Mouse (Mus musculus): ENCODE results near the gene Mavs. TPM values are rescaled to one million over a fixed set of nuclear protein-coding genes. Genes with fewer than 3 reads are reported as not detected.
"Not testable (repeated sequence)": the region's sequence is repeated elsewhere in the genome, so short reads cannot be mapped to it uniquely, and the experiment has no call there.

Mavs gene
- polyA plus RNA-seq, 1 experiment from 2014 or later, result 19.7 TPM

DNA sequence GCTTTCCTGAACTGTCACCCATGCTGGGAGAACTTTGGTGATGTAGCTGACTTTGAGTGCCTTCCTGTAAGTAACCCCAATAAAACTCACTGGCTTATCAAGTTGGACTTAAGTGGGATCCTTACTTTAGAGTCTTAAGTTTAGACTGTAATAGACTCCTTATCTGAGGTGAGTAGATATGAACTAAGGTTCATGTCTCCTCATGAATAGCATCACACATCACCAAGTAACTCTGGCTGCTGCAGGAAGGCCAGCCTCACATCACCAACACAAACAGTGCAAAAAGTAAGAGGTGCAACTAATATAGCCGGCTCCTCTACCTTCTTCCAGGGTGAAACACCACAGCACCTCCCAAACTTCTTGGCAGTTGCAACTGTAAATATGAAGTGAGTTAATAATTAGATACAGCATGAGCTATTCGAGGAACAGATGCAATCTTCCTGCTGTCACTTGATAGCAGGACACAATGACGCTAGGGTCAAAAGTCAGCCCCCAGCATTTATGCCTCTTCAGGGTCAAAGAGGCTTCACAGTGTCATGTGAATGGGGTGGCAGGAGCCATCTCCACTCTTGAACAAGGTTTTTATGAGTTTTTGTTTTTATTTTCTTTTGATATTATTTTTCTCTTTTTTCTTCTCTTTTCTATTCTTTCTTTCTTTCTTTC lies 11.9 kb upstream of the Mavs start:
- no peak overlapping the region for H3K4me3 ChIP-seq
- H3K27me3 ChIP-seq (ENCODE audit: poor library complexity, severe bottlenecking), result no peaks in the 10 kb centered on the region
- H3K36me3 ChIP-seq (replicated peaks), result no peaks in the 10 kb centered on the region
- H3K4me1 ChIP-seq, result no peaks in the 10 kb centered on the region
- 77% methylated on average over 3 of the region's 3 CpGs for WGBS
- DNase-seq (ENCODE audit: extremely low spot score, low spot score), result no peak
- no peak overlapping the region for H3K27ac ChIP-seq
- no peaks in the 10 kb centered on the region for H3K9me3 ChIP-seq

DNA sequence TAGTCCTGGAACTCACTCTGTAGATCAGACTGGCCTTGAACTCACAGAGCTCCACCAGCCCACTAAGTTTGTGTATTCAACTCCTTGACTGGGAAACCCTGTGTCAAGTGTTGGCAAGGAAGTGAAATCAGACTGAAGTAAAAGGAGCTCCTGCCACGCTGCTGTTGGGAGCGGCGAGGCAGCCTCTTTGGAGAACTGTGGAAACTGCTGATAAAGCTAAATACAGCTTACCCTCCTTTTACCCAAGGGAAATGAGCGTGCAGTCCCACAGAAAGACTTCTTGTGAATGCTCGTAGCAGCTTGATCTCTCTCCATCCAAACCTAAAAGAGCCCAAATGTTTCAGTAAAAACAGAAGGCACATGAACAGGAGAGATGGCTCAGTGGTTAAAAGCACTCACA lies 11.3 kb upstream of the Mavs start:
- WGBS, result 73% methylated on average over 5 of the region's 5 CpGs
- Histone ChIP-seq H3K4me3 (no peak overlapping the region), H3K4me1 (no peaks in the 10 kb centered on the region), H3K36me3 (replicated peaks) (no peaks in the 10 kb centered on the region), H3K9me3 (no peaks in the 10 kb centered on the region), H3K27me3 (ENCODE audit: poor library complexity, severe bottlenecking) (no peaks in the 10 kb centered on the region), H3K27ac (no peak overlapping the region)
- DNase-seq (ENCODE audit: extremely low spot score, low spot score), result no peak

DNA sequence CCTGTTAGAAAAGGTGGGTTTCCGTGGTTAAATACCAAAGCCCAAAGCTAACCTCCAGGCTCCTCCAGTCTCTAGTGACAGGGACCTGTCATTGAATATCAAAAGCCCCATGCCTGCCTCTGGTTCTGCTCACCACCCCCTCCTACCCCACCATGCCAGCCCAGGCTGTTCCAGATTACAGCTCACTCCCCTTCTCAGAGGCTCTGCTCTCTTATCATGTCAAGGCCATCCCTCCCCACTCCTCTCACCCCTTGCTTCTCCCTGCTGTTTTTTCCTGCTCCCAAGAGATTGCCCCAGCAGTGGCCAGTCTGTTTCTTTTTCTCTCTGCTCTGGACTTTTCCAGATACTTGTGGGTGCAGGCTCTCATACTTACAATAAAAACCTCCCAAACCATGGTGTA lies 10.3 kb upstream of the Mavs start:
- H3K36me3 ChIP-seq (replicated peaks), result no peaks in the 10 kb centered on the region
- H3K9me3 ChIP-seq, result no peaks in the 10 kb centered on the region
- 76% methylated on average over 1 of the region's 1 CpGs for WGBS
- no peak overlapping the region for H3K27ac ChIP-seq
- no peak for DNase-seq (ENCODE audit: extremely low spot score, low spot score)
- no peaks in the 10 kb centered on the region for H3K4me1 ChIP-seq
- H3K27me3 ChIP-seq (ENCODE audit: poor library complexity, severe bottlenecking), result no peaks in the 10 kb centered on the region
- H3K4me3 ChIP-seq, result no peak overlapping the region

DNA sequence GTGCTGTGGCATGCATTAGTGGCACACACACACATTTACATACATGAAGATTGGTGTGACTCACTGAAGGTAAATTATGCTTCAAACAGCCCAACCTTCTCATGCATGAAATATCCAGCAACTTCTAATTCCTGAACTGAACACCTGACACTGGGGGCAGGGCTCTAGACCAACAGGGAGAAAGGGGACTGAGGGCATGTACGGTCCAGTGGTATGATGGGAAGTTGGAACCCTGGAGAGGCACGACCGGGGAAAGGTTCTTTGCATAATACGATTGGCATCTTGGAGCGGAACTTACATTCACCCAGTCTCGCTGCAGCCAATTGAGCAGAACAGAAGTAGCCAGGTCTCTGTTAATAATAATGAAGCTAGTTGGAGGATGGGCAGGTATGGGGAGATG lies 8.7 kb upstream of the Mavs start:
- Histone ChIP-seq H3K9me3 (no peaks in the 10 kb centered on the region), H3K4me1 (no peaks in the 10 kb centered on the region), H3K27me3 (ENCODE audit: poor library complexity, severe bottlenecking) (no peaks in the 10 kb centered on the region), H3K27ac (no peak overlapping the region), H3K36me3 (replicated peaks) (no peaks in the 10 kb centered on the region), H3K4me3 (no peak overlapping the region)
- 88% methylated on average over 6 of the region's 6 CpGs for WGBS
- DNase-seq (ENCODE audit: extremely low spot score, low spot score), result no peak

DNA sequence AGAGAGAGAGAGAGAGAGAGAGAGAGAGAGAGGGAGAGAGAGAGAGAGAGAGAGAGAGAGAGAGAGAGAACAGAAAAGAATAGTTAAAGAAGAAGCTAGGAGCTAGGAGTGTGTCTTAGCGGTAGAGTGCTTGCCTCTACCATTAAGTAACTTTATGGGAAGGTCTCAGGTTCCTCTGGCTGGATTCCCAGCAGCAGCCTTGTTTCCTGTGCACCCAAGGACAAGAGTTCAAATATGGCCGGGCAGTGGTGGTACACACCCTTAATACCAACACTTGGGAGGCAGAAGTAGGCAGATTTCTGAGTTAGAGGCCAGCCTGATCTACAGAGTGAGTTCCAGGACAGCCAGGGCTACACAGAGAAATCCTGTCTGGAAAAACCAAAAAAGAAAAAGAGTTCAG lies 7.2 kb upstream of the Mavs start:
- DNase-seq (ENCODE audit: extremely low spot score, low spot score); H3K36me3 ChIP-seq (replicated peaks); H3K4me1 ChIP-seq; H3K27ac ChIP-seq; H3K9me3 ChIP-seq; H3K4me3 ChIP-seq; H3K27me3 ChIP-seq (ENCODE audit: poor library complexity, severe bottlenecking): not testable (repeated sequence)
- 89% methylated on average over 2 of the region's 2 CpGs for WGBS

DNA sequence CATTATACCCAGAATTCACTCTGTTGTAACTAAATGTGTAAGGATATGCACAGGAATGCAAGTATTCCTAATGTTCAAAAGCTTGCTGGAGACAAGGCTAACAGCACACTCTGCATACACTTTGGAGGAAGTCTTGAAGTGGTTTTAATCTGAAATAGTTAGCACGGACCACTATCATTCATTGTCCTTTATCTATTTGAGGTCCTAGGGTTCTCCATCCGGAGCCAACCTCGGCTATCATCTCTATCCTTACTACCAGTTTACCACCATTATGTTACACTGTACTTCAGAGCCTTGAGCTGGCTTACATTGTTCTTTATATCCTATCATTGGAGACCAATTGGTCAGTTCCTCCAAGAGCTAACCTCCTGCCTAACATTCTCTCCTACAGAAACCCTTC lies 6.6 kb upstream of the Mavs start:
- Histone ChIP-seq H3K4me3 (no peak overlapping the region), H3K9me3 (no peaks in the 10 kb centered on the region), H3K36me3 (replicated peaks) (no peaks in the 10 kb centered on the region), H3K4me1 (no peaks in the 10 kb centered on the region), H3K27me3 (ENCODE audit: poor library complexity, severe bottlenecking) (no peaks in the 10 kb centered on the region), H3K27ac (no peak overlapping the region)
- WGBS, result 91% methylated on average over 3 of the region's 3 CpGs
- no peak for DNase-seq (ENCODE audit: extremely low spot score, low spot score)

DNA sequence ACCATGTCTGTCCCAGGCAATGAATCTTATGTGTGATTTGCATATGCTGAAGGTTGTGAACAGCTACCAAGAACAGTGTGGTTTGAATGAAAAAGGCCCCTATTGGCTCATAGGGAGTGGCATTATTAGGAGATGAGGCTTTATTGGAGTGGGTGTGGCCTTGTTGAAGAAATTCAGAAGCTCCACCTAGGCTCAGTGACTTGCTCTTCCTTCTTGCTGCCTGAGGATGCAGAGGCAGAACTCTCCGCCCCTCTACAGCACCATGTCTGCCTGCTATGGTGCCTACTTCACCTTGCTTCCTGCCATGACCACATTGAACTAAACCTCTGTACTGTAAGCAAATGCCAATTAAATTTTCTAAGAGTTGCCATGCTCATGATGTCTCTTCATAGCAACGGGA lies 1.3 kb upstream of the Mavs start:
- WGBS, result 84% methylated on average over 2 of the region's 2 CpGs
- no peaks in the 10 kb centered on the region for H3K27me3 ChIP-seq (ENCODE audit: poor library complexity, severe bottlenecking)
- H3K36me3 ChIP-seq (replicated peaks), result peaks cover 14% of the 10 kb centered on the region; the same call in 1 of the 2 replicates
- no peak overlapping the region for H3K27ac ChIP-seq
- no peak for DNase-seq (ENCODE audit: extremely low spot score, low spot score)
- H3K4me3 ChIP-seq, result no peak overlapping the region
- H3K9me3 ChIP-seq, result no peaks in the 10 kb centered on the region
- H3K4me1 ChIP-seq, result peaks cover 35% of the 10 kb centered on the region

DNA sequence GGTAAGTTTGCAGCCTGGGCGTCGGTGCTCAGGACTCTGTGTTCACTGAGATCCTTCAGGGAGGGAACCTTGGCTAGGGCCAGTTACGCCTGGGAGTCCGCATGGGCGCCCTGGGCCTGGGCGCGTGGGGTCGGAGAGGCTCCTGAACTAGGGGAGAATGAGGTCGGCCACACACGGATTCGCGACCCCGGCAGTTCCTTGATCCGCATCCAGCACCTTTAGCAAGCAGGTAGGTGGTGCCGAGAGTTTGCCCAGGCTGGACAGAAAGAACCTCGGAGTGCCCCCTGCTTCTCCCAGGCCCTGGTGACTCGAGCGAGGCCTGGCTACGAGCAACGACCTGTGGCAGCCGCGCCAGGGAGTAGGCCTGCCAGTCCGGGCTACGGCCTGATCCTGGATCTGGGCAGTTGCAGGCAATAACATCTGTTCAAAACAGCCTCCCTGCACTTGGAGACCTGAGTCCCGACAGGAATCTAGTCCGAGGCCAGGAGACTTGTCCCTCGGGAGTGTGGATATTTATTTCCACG lies 326 bp downstream of the Mavs start:
- 14% methylated on average over 28 of the region's 28 CpGs for WGBS

DNA sequence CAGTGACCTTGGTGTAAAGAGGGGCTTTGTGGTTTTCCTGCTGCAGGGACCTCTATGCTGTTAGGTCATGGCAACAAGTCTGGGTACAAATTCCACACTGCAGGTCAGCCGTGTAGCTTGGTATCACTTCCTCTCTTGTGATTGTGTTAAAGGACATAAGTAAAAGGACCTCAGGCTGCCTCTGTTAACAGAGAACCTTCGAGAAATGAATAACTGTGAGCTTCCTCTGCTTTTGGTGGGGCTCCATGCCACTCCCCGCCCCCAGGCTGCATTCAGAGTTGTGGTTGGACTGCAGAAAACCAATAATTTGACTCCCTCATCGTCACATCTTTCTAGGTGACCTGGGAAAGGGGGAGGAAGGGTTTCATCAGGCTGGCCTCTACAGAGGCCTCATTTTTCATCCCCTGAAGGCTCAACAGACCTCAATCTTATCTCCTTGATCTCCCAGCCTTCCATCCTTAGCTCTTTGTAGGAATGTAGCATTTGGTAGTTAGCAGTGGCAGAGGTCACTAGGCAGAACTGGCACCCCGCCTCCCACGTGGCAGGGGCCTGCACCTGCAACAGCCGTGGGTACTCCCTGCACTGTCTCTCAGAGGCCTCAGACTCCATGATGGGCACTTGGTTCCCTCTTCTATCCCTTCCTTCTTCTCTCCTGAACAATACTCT lies 1.2 kb downstream of the Mavs start:
- WGBS, result 82% methylated on average over 7 of the region's 7 CpGs
- DNase-seq (ENCODE audit: extremely low spot score, low spot score), result no peak
- H3K27ac ChIP-seq, result no peak overlapping the region
- peaks cover 31% of the 10 kb centered on the region for H3K36me3 ChIP-seq (replicated peaks)
- peak overlapping the region; percentile 71; the same call in 1 of the 2 replicates for H3K4me3 ChIP-seq
- H3K4me1 ChIP-seq, result peaks cover 35% of the 10 kb centered on the region
- no peaks in the 10 kb centered on the region for H3K9me3 ChIP-seq
- no peaks in the 10 kb centered on the region for H3K27me3 ChIP-seq (ENCODE audit: poor library complexity, severe bottlenecking)

More for the DNA sequence above, 326 bp downstream of the Mavs start:
- DNase-seq (ENCODE audit: extremely low spot score, low spot score), result peak; percentile 29
- Histone ChIP-seq H3K4me3 (peak overlapping the region; percentile 71), H3K9me3 (no peaks in the 10 kb centered on the region), H3K4me1 (peaks cover 35% of the 10 kb centered on the region), H3K27me3 (ENCODE audit: poor library complexity, severe bottlenecking) (no peaks in the 10 kb centered on the region), H3K27ac (peak overlapping the region; percentile 87), H3K36me3 (replicated peaks) (peaks cover 22% of the 10 kb centered on the region; the same call in 1 of the 2 replicates)

DNA sequence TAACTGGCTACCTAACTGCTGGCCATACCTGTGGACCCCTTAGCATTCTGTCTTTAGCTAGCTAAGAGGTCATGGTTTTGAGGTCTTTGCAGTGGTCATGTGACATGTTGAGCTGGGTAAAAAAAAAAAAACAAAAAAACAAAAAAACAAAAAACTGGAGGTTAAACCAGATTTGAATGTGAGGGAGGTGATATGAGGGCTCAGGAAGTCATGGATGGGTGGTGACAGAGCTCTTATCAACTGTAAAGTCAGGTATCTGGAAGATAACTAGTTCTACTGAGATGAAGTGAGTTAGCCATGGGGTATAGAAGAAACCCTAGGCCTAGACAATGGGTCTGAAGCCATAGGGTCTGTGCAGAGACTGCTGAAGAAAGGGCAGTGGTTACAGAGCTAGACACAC lies 8.3 kb downstream of the Mavs start:
- Histone ChIP-seq H3K27ac (no peak overlapping the region), H3K4me1 (no peaks in the 10 kb centered on the region), H3K27me3 (ENCODE audit: poor library complexity, severe bottlenecking) (no peaks in the 10 kb centered on the region), H3K9me3 (no peaks in the 10 kb centered on the region), H3K36me3 (replicated peaks) (peaks cover 91% of the 10 kb centered on the region), H3K4me3 (no peak overlapping the region)
- DNase-seq (ENCODE audit: extremely low spot score, low spot score), result no peak

DNA sequence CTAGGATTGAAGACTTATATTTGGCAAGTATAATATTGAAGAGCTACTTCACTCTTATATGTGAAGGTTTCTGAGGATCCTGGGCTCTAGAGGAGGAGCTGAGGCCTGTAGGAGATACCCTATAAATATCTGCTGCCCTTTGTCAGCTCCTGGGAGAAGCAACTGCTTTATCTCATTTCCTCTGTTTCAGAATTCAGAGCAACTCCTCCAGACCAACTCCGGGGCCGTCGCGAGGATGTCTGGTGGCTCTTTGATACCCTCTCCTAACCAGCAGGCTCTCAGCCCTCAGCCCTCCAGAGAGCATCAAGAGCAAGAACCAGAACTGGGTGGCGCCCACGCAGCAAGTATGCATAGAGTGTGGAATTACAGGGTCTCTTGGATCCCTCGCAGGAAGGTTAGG lies 9.1 kb downstream of the Mavs start:
- Histone ChIP-seq H3K27me3 (ENCODE audit: poor library complexity, severe bottlenecking) (no peaks in the 10 kb centered on the region), H3K4me3 (no peak overlapping the region), H3K9me3 (no peaks in the 10 kb centered on the region), H3K4me1 (no peaks in the 10 kb centered on the region), H3K36me3 (replicated peaks) (peaks cover 93% of the 10 kb centered on the region), H3K27ac (no peak overlapping the region)
- 89% methylated on average over 7 of the region's 7 CpGs for WGBS
- DNase-seq (ENCODE audit: extremely low spot score, low spot score), result no peak

DNA sequence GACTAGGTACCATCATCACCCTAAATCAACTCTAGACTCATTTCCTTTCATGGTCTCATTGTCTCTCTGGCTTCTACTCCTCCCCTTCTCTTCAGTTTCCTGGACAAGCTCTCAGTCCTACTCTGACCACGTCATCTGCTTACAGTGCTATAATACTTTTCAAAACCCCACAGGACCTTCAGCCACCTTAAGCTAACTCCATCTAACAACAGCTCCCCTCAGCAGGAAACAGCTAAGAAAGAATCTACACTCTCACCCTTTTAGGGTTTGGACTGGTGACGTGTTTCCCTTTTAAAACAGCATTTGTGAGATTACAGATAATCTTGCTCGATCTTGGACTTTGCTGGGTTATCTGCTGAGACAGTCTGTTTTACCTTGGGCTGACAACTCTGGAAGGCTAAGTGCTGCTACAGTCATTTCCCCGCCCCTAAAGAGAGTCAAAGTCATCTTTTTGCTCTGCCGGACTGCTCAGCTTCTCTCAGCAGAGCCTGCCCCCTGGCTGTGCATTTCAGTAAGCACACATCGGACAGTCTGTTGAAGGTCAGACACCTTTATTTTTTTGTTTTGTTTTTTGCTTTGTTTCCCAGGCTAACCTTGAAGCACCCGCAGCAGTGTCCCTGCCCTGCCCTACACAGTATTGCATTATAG lies 19.9 kb downstream of the Mavs start:
- 0 out of 2 replicates have a peak overlapping the region, but pooled peaks have one; percentile 44 for H3K27ac ChIP-seq
- peaks cover 5% of the 10 kb centered on the region for H3K36me3 ChIP-seq (replicated peaks)
- WGBS, result 37% methylated on average over 7 of the region's 7 CpGs
- H3K4me1 ChIP-seq, result peaks cover 24% of the 10 kb centered on the region
- no peaks in the 10 kb centered on the region for H3K27me3 ChIP-seq (ENCODE audit: poor library complexity, severe bottlenecking)
- H3K4me3 ChIP-seq, result no peak overlapping the region
- no peak for DNase-seq (ENCODE audit: extremely low spot score, low spot score)
- no peaks in the 10 kb centered on the region for H3K9me3 ChIP-seq

DNA sequence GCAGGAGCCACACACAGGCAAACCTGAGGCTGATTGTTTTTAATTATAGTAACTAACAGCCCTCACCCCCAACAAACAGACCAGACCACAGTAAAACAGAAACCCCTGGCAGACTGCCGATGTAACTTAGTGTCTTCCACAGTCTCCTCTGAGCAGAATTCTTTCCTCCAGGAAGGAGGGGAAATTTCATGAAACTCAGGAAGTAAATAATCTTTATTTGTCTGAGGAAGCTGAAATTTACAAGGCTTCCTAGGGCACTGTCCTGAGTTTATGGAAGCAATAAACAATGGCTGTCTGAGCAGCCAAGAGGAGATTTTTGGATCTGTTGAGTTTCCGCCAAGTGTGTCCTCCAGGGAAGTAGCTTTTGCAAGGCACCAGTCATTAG lies 20.5 kb downstream of the Mavs start:
- H3K27ac ChIP-seq, result 0 out of 2 replicates have a peak overlapping the region, but pooled peaks have one; percentile 44
- H3K4me3 ChIP-seq, result no peak overlapping the region
- H3K4me1 ChIP-seq, result peaks cover 24% of the 10 kb centered on the region
- no peak for DNase-seq (ENCODE audit: extremely low spot score, low spot score)
- H3K9me3 ChIP-seq, result no peaks in the 10 kb centered on the region
- 91% methylated on average over 2 of the region's 2 CpGs for WGBS
- no peaks in the 10 kb centered on the region for H3K27me3 ChIP-seq (ENCODE audit: poor library complexity, severe bottlenecking)
- peaks cover under 1% of the 10 kb centered on the region for H3K36me3 ChIP-seq (replicated peaks)
